Mouse (Mus musculus): Measurements from ENCODE around the gene Tyms. TPM values are rescaled to one million over a fixed set of nuclear protein-coding genes. Genes with fewer than 3 reads are reported as not detected.

Gene Tyms
- polyA plus RNA-seq, 1 experiment from 2014 or later = 382 TPM

Other genes with a start within 250 kb of the Tyms start
- not detected in 2 replicates for gene Il6, start 60.5 kb downstream of the Tyms start, polyA plus RNA-seq (2016; fragmentation: Nextera tagmentation; extraction: Ambion mirVana)
- gene Garem2, start 31.5 kb upstream of the Tyms start, polyA plus RNA-seq (2016; fragmentation: Nextera tagmentation; extraction: Ambion mirVana) = 1.7 and 2.1 TPM in 2 replicates
- 0.54 and 0.65 TPM in 2 replicates for gene 3110082J24Rik, start 32.5 kb upstream of the Tyms start, polyA plus RNA-seq (2016; fragmentation: Nextera tagmentation; extraction: Ambion mirVana)
- 102 and 114 TPM in 2 replicates for gene Hadha, start 81.5 kb upstream of the Tyms start, polyA plus RNA-seq (2016; fragmentation: Nextera tagmentation; extraction: Ambion mirVana)
- gene Hadhb, start 81.6 kb upstream of the Tyms start, polyA plus RNA-seq (2016; fragmentation: Nextera tagmentation; extraction: Ambion mirVana) = 107 and 109 TPM in 2 replicates
- not detected in 2 replicates for gene Adgrf3, start 132.1 kb upstream of the Tyms start, polyA plus RNA-seq (2016; fragmentation: Nextera tagmentation; extraction: Ambion mirVana)
- 21.0 and 21.7 TPM in 2 replicates for gene Selenoi, start 159.0 kb upstream of the Tyms start, polyA plus RNA-seq (2016; fragmentation: Nextera tagmentation; extraction: Ambion mirVana)
- 0.22 and 0.25 TPM in 2 replicates for gene Drc1, start 207.8 kb upstream of the Tyms start, polyA plus RNA-seq (2016; fragmentation: Nextera tagmentation; extraction: Ambion mirVana)